Mouse (Mus musculus): ENCODE results near the gene BC067074. TPM values are rescaled to one million over a fixed set of nuclear protein-coding genes. Genes with fewer than 3 reads are reported as not detected.

The BC067074 gene
- under 1 TPM in 1 of 2 experiments, not detected in 1; 0.27 TPM for total RNA-seq (2023)

GRCm38 (mm10) chr13:113292975-113293706, at the start of gene BC067074:
Gene BC067074 (plus strand): TSS chr13:113293159.

Other genes with a start within 250 kb of the BC067074 start
- gene Gpx8, start 246.7 kb upstream of the BC067074 start, total RNA-seq (2023): under 1 TPM; 0.36 to 0.62 TPM
- under 1 TPM in 1 of 2 experiments, not detected in 1; 0.42 TPM for gene Gzma, start 192.2 kb upstream of the BC067074 start, total RNA-seq (2023)
- gene Esm1, start 83.5 kb upstream of the BC067074 start, total RNA-seq (2023): under 1 TPM in 1 of 2 experiments, not detected in 1; 0.75 TPM
- not detected for gene Gzmk, start 67.3 kb upstream of the BC067074 start, total RNA-seq (2023)